Comparison of ENCODE assay signal across 35 mouse cellular contexts in genomic region chr9:87741599-87741998, GRCm38 (mm10). TPM values are rescaled to one million over a fixed set of nuclear protein-coding genes. Genes with fewer than 3 reads are reported as not detected.
"Had no signal": no experiment of that assay in that cellular context is flagged by ENCODE, and none has a peak within 500 bp of the region (broad histone marks: within the 10 kb centered on the region; RNA-seq: fewer than 3 reads in every experiment).

No protein-coding gene starts in this region.

- H3K9ac ChIP-seq: heart, embryonic 12.5 days; heart, embryonic 13.5 days; heart, embryonic 15.5 days; hindbrain, embryonic 12.5 days; hindbrain, embryonic 13.5 days; hindbrain, embryonic 14.5 days; hindbrain, embryonic 15.5 days; intestine, embryonic 15.5 days; kidney, embryonic 15.5 days had no signal

- H3K9me3 ChIP-seq: heart, embryonic 10.5 days; heart, embryonic 12.5 days; heart, embryonic 13.5 days; heart, embryonic 15.5 days; hindbrain, embryonic 10.5 days; hindbrain, embryonic 12.5 days; hindbrain, embryonic 13.5 days; hindbrain, embryonic 15.5 days; intestine, embryonic 15.5 days; kidney, embryonic 15.5 days had no signal

- H3K4me3 ChIP-seq: heart, embryonic 10.5 days; heart, embryonic 12.5 days; heart, embryonic 13.5 days; heart, embryonic 15.5 days; hindbrain, embryonic 10.5 days; hindbrain, embryonic 12.5 days; hindbrain, embryonic 13.5 days; hindbrain, embryonic 15.5 days; intestine, embryonic 15.5 days; kidney, embryonic 15.5 days; layer of hippocampus, adult 2 months; left cerebral cortex, adult 2 months had no signal

- DNase-seq: heart, postnatal 10 days; heart, postnatal 14 days; heart, postnatal 36 days; heart, postnatal 4 days; kidney, adult 11 months; kidney, adult 18-20 months; kidney, adult 2 months; kidney, adult 8-10 months; kidney, adult 9 months; kidney, postnatal 10 days; kidney, postnatal 14 days; kidney, postnatal 25 days; kidney, postnatal 36 days; kidney, postnatal 4 days; layer of hippocampus, adult 9-11 months; layer of hippocampus, postnatal 36 days had no signal

- ATAC-seq: inflammation-experienced regulatory T-cells, adult 6 months; intestine, postnatal 0 days had no signal

- H3K27ac ChIP-seq: heart, embryonic 10.5 days; heart, embryonic 13.5 days; heart, embryonic 15.5 days; hindbrain, embryonic 10.5 days; hindbrain, embryonic 12.5 days; hindbrain, embryonic 13.5 days; hindbrain, embryonic 14.5 days; hindbrain, embryonic 15.5 days; hindbrain, postnatal 0 days; intestine, embryonic 15.5 days; kidney, embryonic 15.5 days; kidney, postnatal 0 days; layer of hippocampus, adult 2 months; left cerebral cortex, adult 2 months had no signal

- H3K36me3 ChIP-seq: heart, embryonic 10.5 days; heart, embryonic 12.5 days; heart, embryonic 13.5 days; heart, embryonic 15.5 days; hindbrain, embryonic 10.5 days; hindbrain, embryonic 12.5 days; hindbrain, embryonic 13.5 days; hindbrain, embryonic 15.5 days; intestine, embryonic 15.5 days; kidney, embryonic 15.5 days had no signal

- H3K4me2 ChIP-seq: heart, embryonic 11.5 days; heart, embryonic 12.5 days; heart, embryonic 13.5 days; hindbrain, embryonic 12.5 days; hindbrain, embryonic 13.5 days; hindbrain, embryonic 14.5 days; hindbrain, embryonic 15.5 days; intestine, embryonic 15.5 days; kidney, embryonic 15.5 days had no signal

RNA-seq across cellular contexts. Expression of gene Tbx18, which starts 10.5 kb away (rescaled TPM):
- total RNA-seq: hematopoietic stem cell, adult 5-6 weeks had no signal
- polyA plus RNA-seq: inflammation-experienced regulatory T-cells, adult 6 months had no signal
